Mouse (Mus musculus): ENCODE results near the gene Slc25a26. TPM values are rescaled to one million over a fixed set of nuclear protein-coding genes. Genes with fewer than 3 reads are reported as not detected.
A peak's percentile ranks its signal among the peaks of the same experiment; 100 is the strongest.
"Not testable (repeated sequence)": the region's sequence is repeated elsewhere in the genome, so short reads cannot be mapped to it uniquely, and the experiment has no call there.

Slc25a26 gene
- polyA plus RNA-seq, 1 experiment from 2014 or later: 7.6 TPM

DNA sequence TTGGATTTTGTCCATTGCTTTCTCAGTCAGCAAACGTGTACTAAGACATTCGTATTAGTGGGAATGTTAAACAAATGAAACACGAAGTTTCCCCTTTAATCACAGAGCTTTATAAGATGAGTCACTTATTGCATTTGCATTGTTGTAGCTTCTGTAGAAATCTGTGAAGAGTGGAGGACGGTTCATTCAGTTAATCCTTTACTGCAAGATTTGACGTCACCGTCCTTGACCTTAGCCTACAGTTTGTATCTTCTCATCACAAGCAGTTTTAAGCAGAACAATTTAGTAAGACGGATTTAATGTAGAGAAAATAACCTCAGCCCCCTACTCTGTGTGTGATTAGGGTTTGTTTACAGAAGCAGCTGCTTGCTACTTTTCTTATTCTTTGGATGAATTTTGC is 41.7 kb downstream of the Slc25a26 start:
- no peak overlapping the region for H3K4me3 ChIP-seq (ENCODE audit: low read depth, low read length)
- no peak for DNase-seq (ENCODE audit: low spot score)
- no peaks in the 10 kb centered on the region for H3K4me1 ChIP-seq (ENCODE audit: control insufficient read depth, insufficient read depth, low read length)
- H3K27me3 ChIP-seq (ENCODE audit: control insufficient read depth, insufficient read depth, low read length): no peaks in the 10 kb centered on the region
- H3K9ac ChIP-seq (ENCODE audit: low read length): no peak overlapping the region
- no peaks in the 10 kb centered on the region for H3K9me3 ChIP-seq (ENCODE audit: control insufficient read depth, low read length)
- no peak for ATAC-seq (ENCODE audit: insufficient read depth, low FRiP score, low TSS enrichment)
- H3K36me3 ChIP-seq (ENCODE audit: control insufficient read depth, insufficient read depth, low read length): no peaks in the 10 kb centered on the region
- H3K27ac ChIP-seq (ENCODE audit: low read depth, low read length): no peak overlapping the region
- 77% methylated on average over 7 of the region's 7 CpGs for WGBS
- no peak overlapping the region for H3K4me2 ChIP-seq (ENCODE audit: low read depth)

DNA sequence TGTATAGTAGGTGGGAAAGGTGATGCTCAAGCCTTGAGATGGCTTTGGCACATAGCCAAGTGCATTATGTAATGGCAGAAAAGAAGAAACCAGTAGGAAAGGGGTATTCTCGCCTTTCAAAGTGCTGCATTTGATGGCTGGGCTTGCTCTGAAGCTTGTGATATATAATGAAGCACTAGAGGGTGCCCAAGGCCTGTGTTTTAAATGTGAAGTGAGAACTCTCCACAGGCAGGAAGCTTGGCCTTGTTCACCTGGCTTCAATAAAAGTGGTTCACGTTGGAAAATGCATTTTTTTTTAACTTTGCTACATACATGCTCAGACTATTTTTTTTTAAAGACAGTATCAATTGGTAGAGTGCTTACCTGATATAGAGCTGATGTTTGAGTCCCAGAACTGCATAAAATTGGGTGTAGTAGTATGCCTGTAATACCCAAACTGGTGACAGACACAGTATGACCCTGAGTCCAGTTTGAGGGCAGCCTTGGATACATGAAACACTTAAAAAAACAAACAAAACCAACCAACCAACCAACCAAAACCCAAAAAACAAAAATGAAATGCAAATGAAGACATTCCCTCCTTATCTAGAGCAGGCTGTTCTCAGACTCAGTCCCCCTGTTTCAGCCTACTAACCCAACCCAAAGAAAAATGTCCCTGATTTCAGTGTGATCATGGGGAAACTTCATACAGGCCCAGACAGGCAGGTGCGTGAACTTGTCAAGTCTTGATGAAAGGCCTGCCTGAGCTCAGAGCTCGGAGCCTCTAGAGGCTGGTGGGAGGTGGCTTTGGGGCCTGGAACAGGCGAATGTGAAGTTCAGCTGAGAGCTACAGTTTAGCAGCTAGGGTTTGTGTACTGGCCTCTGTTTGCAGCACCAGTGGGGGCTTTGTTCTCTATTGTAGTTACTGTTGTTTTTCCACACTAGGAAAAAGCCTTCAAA is 44.0 kb downstream of the Slc25a26 start:
- Histone ChIP-seq H3K9ac (ENCODE audit: low read length) (no peak overlapping the region), H3K4me2 (ENCODE audit: low read depth) (no peak overlapping the region), H3K4me1 (ENCODE audit: control insufficient read depth, insufficient read depth, low read length) (no peaks in the 10 kb centered on the region), H3K4me3 (ENCODE audit: low read depth, low read length) (no peak overlapping the region), H3K36me3 (ENCODE audit: control insufficient read depth, insufficient read depth, low read length) (no peaks in the 10 kb centered on the region), H3K27ac (ENCODE audit: low read depth, low read length) (no peak overlapping the region), H3K9me3 (ENCODE audit: control insufficient read depth, low read length) (no peaks in the 10 kb centered on the region), H3K27me3 (ENCODE audit: control insufficient read depth, insufficient read depth, low read length) (no peaks in the 10 kb centered on the region)
- DNase-seq (ENCODE audit: low spot score): peak; percentile 56
- ATAC-seq (ENCODE audit: insufficient read depth, low FRiP score, low TSS enrichment): no peak; the same call in 1 of the 2 replicates
- 42% methylated on average over 5 of the region's 5 CpGs for WGBS

DNA sequence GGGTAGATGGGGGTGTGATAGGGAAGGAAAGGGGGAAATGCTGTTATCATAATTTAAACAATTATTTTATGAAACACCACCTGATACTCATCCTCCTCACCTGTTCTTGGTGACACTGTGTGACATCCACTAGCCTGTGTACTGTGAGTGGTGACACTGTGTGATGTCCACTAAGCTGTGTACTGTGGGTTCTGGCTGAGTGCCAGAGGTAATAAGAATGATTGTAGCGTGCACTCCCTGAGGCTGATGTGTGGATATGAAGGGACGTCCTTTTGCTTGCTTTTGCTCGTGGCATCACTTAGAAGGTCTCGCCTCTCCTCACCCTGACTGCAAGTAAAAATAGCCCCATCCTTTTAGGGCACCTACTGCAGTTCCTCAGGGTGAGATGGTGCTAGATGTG is 47.1 kb downstream of the Slc25a26 start:
- Histone ChIP-seq H3K27me3 (ENCODE audit: control insufficient read depth, insufficient read depth, low read length) (no peaks in the 10 kb centered on the region), H3K36me3 (ENCODE audit: control insufficient read depth, insufficient read depth, low read length) (no peaks in the 10 kb centered on the region), H3K4me2 (ENCODE audit: low read depth) (no peak overlapping the region), H3K27ac (ENCODE audit: low read depth, low read length) (no peak overlapping the region), H3K9me3 (ENCODE audit: control insufficient read depth, low read length) (no peaks in the 10 kb centered on the region), H3K4me1 (ENCODE audit: control insufficient read depth, insufficient read depth, low read length) (no peaks in the 10 kb centered on the region), H3K4me3 (ENCODE audit: low read depth, low read length) (no peak overlapping the region), H3K9ac (ENCODE audit: low read length) (no peak overlapping the region)
- WGBS: 66% methylated on average over 4 of the region's 4 CpGs
- DNase-seq (ENCODE audit: low spot score): no peak
- ATAC-seq (ENCODE audit: insufficient read depth, low FRiP score, low TSS enrichment): no peak

DNA sequence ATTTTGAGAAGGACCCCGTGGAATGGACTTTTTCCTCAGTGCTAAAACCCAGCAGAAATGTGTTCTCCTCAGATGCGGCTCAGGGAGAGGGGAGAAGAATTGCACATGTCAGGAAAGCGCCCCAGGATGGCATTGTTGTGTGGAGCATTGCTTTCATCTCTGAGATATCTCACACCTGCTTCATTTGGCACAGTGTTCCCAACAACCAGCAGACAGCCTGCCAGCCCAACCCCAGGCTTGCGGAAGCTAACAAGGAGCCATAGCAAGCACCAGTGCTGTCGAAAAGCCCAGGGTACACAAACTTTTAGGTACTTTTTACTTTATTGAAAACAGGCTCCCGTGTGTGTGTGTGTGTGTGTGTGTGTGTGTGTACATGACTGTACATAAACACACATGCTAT is 50.2 kb downstream of the Slc25a26 start:
- H3K27ac ChIP-seq (ENCODE audit: low read depth, low read length): no peak overlapping the region
- no peaks in the 10 kb centered on the region for H3K36me3 ChIP-seq (ENCODE audit: control insufficient read depth, insufficient read depth, low read length)
- H3K27me3 ChIP-seq (ENCODE audit: control insufficient read depth, insufficient read depth, low read length): no peaks in the 10 kb centered on the region
- no peaks in the 10 kb centered on the region for H3K4me1 ChIP-seq (ENCODE audit: control insufficient read depth, insufficient read depth, low read length)
- 72% methylated on average over 6 of the region's 6 CpGs for WGBS
- ATAC-seq (ENCODE audit: insufficient read depth, low FRiP score, low TSS enrichment) (no peak), DNase-seq (ENCODE audit: low spot score) (no peak)
- H3K4me2 ChIP-seq (ENCODE audit: low read depth): no peak overlapping the region
- no peaks in the 10 kb centered on the region for H3K9me3 ChIP-seq (ENCODE audit: control insufficient read depth, low read length)
- H3K9ac ChIP-seq (ENCODE audit: low read length): no peak overlapping the region
- no peak overlapping the region for H3K4me3 ChIP-seq (ENCODE audit: low read depth, low read length)

DNA sequence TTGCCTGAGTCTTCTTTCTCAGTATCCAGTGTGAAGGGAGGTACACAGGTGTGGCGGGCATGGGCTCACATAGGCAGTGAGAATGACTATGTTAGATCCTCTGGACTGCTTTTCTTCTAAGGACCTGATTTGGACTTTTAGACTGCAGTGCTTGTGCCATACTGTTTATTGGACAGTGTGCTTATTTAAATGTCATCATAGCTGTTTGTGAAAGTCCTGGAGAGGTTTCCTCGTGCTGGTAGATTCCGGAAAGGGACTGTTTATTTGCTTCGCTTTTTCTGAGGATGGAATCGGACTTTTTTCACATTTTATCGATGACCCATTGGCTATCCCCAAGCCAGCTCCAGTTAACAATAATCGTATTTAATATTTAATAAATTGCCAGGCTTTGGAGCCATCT is 50.7 kb downstream of the Slc25a26 start:
- Histone ChIP-seq H3K27me3 (ENCODE audit: control insufficient read depth, insufficient read depth, low read length) (no peaks in the 10 kb centered on the region), H3K9ac (ENCODE audit: low read length) (no peak overlapping the region), H3K27ac (ENCODE audit: low read depth, low read length) (no peak overlapping the region), H3K9me3 (ENCODE audit: control insufficient read depth, low read length) (no peaks in the 10 kb centered on the region), H3K4me2 (ENCODE audit: low read depth) (no peak overlapping the region), H3K4me3 (ENCODE audit: low read depth, low read length) (no peak overlapping the region), H3K36me3 (ENCODE audit: control insufficient read depth, insufficient read depth, low read length) (no peaks in the 10 kb centered on the region), H3K4me1 (ENCODE audit: control insufficient read depth, insufficient read depth, low read length) (no peaks in the 10 kb centered on the region)
- DNase-seq (ENCODE audit: low spot score) (no peak), ATAC-seq (ENCODE audit: insufficient read depth, low FRiP score, low TSS enrichment) (no peak)
- 80% methylated on average over 7 of the region's 7 CpGs for WGBS

DNA sequence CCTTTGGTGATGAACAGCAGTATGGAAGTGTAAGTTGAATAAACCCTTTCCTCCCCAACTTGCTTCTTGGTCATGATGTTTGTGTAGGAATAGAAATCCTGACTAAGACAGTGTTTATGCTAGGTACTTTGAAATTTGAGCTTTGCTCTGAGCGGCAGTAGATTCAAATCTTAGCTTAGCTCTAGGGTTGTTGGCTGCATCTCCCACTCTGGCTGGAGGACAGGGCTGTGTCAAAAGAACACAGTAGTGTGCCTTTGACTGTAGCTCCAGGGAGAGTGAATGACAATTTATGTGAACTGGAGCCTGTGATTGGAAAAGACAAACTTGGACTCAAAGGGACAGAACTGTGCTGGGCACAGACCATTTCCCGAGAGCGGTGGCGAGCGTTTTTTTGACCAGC is 53.0 kb downstream of the Slc25a26 start:
- no peak for ATAC-seq (ENCODE audit: insufficient read depth, low FRiP score, low TSS enrichment)
- 94% methylated on average over 5 of the region's 5 CpGs for WGBS
- H3K4me1 ChIP-seq (ENCODE audit: control insufficient read depth, insufficient read depth, low read length): no peaks in the 10 kb centered on the region
- H3K27me3 ChIP-seq (ENCODE audit: control insufficient read depth, insufficient read depth, low read length): no peaks in the 10 kb centered on the region
- H3K36me3 ChIP-seq (ENCODE audit: control insufficient read depth, insufficient read depth, low read length): no peaks in the 10 kb centered on the region
- H3K4me2 ChIP-seq (ENCODE audit: low read depth): no peak overlapping the region
- H3K4me3 ChIP-seq (ENCODE audit: low read depth, low read length): no peak overlapping the region
- H3K9ac ChIP-seq (ENCODE audit: low read length): no peak overlapping the region
- DNase-seq (ENCODE audit: low spot score): no peak
- H3K9me3 ChIP-seq (ENCODE audit: control insufficient read depth, low read length): no peaks in the 10 kb centered on the region
- no peak overlapping the region for H3K27ac ChIP-seq (ENCODE audit: low read depth, low read length)

DNA sequence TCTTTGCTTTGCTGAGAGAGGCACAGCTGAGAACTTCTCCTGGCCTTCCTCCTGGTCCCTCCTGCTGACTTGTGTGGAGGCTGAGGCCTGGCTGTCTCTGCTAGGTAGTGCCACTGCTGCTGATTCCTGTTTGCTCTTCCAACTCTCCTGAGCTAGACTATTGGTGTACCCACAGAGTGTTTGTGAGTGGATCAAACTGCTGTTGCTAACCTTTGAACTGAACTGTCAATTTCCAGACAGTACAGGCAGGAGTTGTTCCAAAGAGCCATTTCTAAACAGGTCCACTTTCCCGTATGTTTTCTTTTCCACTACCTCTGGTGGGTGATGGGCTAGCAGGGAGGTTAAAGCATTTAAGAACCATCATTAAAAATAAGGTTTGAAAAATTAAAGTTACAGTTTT is 58.5 kb downstream of the Slc25a26 start:
- not testable (repeated sequence) for H3K4me3 ChIP-seq (ENCODE audit: low read depth, low read length); DNase-seq (ENCODE audit: low spot score); H3K27me3 ChIP-seq (ENCODE audit: control insufficient read depth, insufficient read depth, low read length); H3K9me3 ChIP-seq (ENCODE audit: control insufficient read depth, low read length); H3K4me2 ChIP-seq (ENCODE audit: low read depth); ATAC-seq (ENCODE audit: insufficient read depth, low FRiP score, low TSS enrichment); H3K27ac ChIP-seq (ENCODE audit: low read depth, low read length); H3K4me1 ChIP-seq (ENCODE audit: control insufficient read depth, insufficient read depth, low read length); H3K9ac ChIP-seq (ENCODE audit: low read length); H3K36me3 ChIP-seq (ENCODE audit: control insufficient read depth, insufficient read depth, low read length)
- 85% methylated on average over 1 of the region's 1 CpGs for WGBS

DNA sequence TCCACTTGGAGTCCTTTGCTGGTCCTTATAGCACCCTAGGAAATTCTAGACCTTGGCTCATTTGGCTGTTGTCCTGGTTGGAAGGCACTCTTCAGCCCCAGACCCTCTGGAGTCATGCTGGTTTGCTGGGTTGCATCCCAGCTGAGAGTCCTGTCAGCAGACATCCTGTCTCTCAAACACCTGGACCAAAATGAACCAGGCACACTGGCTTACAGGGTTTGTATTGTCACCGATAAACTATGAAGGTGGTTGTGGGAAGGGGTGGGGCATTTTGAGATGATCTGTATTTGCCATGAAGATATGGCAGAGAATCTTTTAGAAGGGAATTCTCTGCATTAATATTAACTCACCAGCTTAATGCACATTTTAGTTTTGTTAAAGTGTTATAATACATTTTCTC is 60.8 kb downstream of the Slc25a26 start:
- Histone ChIP-seq H3K4me2 (ENCODE audit: low read depth) (no peak overlapping the region), H3K36me3 (ENCODE audit: control insufficient read depth, insufficient read depth, low read length) (no peaks in the 10 kb centered on the region), H3K9ac (ENCODE audit: low read length) (no peak overlapping the region), H3K4me3 (ENCODE audit: low read depth, low read length) (no peak overlapping the region), H3K4me1 (ENCODE audit: control insufficient read depth, insufficient read depth, low read length) (no peaks in the 10 kb centered on the region), H3K27ac (ENCODE audit: low read depth, low read length) (no peak overlapping the region), H3K9me3 (ENCODE audit: control insufficient read depth, low read length) (no peaks in the 10 kb centered on the region), H3K27me3 (ENCODE audit: control insufficient read depth, insufficient read depth, low read length) (no peaks in the 10 kb centered on the region)
- 86% methylated on average over 1 of the region's 1 CpGs for WGBS
- ATAC-seq (ENCODE audit: insufficient read depth, low FRiP score, low TSS enrichment): no peak
- DNase-seq (ENCODE audit: low spot score): no peak

DNA sequence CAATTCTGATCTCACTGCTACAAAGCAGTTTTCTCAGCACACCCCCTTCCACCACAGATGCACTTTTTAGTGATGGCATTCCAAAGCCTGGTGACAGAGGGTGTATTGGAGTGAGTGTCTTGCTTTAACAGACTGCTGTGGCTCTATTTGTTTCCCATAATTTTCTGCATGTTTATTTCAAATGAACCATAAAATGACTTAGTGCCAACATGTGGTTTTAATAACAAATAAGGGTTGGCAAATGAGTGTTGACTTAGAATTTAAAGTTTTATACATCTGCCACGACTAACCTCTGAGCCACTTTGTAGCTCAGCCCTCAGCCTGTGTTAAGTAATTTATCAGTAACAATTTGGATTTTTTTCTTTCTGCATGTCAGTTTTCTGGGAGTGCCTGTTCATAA is 61.2 kb downstream of the Slc25a26 start:
- ATAC-seq (ENCODE audit: insufficient read depth, low FRiP score, low TSS enrichment) (no peak), DNase-seq (ENCODE audit: low spot score) (no peak)
- 69% methylated on average over 1 of the region's 1 CpGs for WGBS

More for the DNA sequence above, 61.2 kb downstream of the Slc25a26 start:
- Histone ChIP-seq H3K9ac (ENCODE audit: low read length) (no peak overlapping the region), H3K4me2 (ENCODE audit: low read depth) (no peak overlapping the region), H3K36me3 (ENCODE audit: control insufficient read depth, insufficient read depth, low read length) (no peaks in the 10 kb centered on the region), H3K4me1 (ENCODE audit: control insufficient read depth, insufficient read depth, low read length) (no peaks in the 10 kb centered on the region), H3K27ac (ENCODE audit: low read depth, low read length) (no peak overlapping the region), H3K9me3 (ENCODE audit: control insufficient read depth, low read length) (no peaks in the 10 kb centered on the region), H3K27me3 (ENCODE audit: control insufficient read depth, insufficient read depth, low read length) (no peaks in the 10 kb centered on the region), H3K4me3 (ENCODE audit: low read depth, low read length) (no peak overlapping the region)

Measured in neural tube, embryonic 11.5 days (tissue).